Mouse (Mus musculus) CD4-positive, CD25-positive, alpha-beta regulatory T cell, adult 4 months (primary cell): ENCODE data around the gene Gdf15. TPM values are rescaled to one million over a fixed set of nuclear protein-coding genes. Genes with fewer than 3 reads are reported as not detected.

Experiments
- ATAC-seq: one replicate; pipeline ENCODE4 v1.8.0; 2017
- polyA plus RNA-seq, 2 experiments: library from polyadenylated mRNA; unstranded; fragments of 100-300 nt; shearing (Covaris generic); gene quantifications; one replicate each; pipeline ENCODE4 v1.2.1; 2017

Gene Gdf15
- polyA plus RNA-seq, 2 experiments from 2014 or later, result not detected

- no peak for ATAC-seq
Measured at GRCm38 (mm10) chr8:70656193-70656790, 24.0 kb upstream of the Gdf15 start.

- ATAC-seq, result no peak
Measured at GRCm38 (mm10) chr8:70655469-70655868, 23.2 kb upstream of the Gdf15 start.

- no peak for ATAC-seq
Measured at GRCm38 (mm10) chr8:70654121-70654520, 21.9 kb upstream of the Gdf15 start.

GRCm38 (mm10) chr8:70653226-70653625, 21.0 kb upstream of the Gdf15 start:
- ATAC-seq, result peak; percentile 65

GRCm38 (mm10) chr8:70650351-70650750, 18.1 kb upstream of the Gdf15 start:
- no peak for ATAC-seq

GRCm38 (mm10) chr8:70649324-70649723, 17.1 kb upstream of the Gdf15 start:
- ATAC-seq, result no peak

GRCm38 (mm10) chr8:70648921-70649320, 16.7 kb upstream of the Gdf15 start:
- no peak for ATAC-seq

- no peak for ATAC-seq
Measured at GRCm38 (mm10) chr8:70648164-70648442, 15.8 kb upstream of the Gdf15 start.

- no peak for ATAC-seq
Measured at GRCm38 (mm10) chr8:70647343-70648163, 15.3 kb upstream of the Gdf15 start.

GRCm38 (mm10) chr8:70646775-70647174, 14.5 kb upstream of the Gdf15 start:
- ATAC-seq, result no peak

- no peak for ATAC-seq
Measured at GRCm38 (mm10) chr8:70646369-70646768, 14.1 kb upstream of the Gdf15 start.

GRCm38 (mm10) chr8:70645501-70646224, 13.4 kb upstream of the Gdf15 start:
- no peak for ATAC-seq

GRCm38 (mm10) chr8:70644065-70644464, 11.8 kb upstream of the Gdf15 start:
- ATAC-seq, result no peak

- no peak for ATAC-seq
Measured at GRCm38 (mm10) chr8:70643019-70643418, 10.8 kb upstream of the Gdf15 start.

GRCm38 (mm10) chr8:70638752-70639151, 6.5 kb upstream of the Gdf15 start:
- ATAC-seq, result no peak

GRCm38 (mm10) chr8:70636838-70637237, 4.6 kb upstream of the Gdf15 start:
- ATAC-seq, result no peak

GRCm38 (mm10) chr8:70635527-70635926, 3.3 kb upstream of the Gdf15 start:
- no peak for ATAC-seq

- no peak for ATAC-seq
Measured at GRCm38 (mm10) chr8:70634066-70634465, 1.8 kb upstream of the Gdf15 start.

- ATAC-seq, result no peak
Measured at GRCm38 (mm10) chr8:70631436-70631835, 820 bp downstream of the Gdf15 start.

- no peak for ATAC-seq
Measured at GRCm38 (mm10) chr8:70630532-70631381, 1.5 kb downstream of the Gdf15 start.

- ATAC-seq, result peak; percentile 83
Measured at GRCm38 (mm10) chr8:70629574-70630531, 2.4 kb downstream of the Gdf15 start.
